Mouse (Mus musculus) ES-Bruce4 (cell line): ENCODE data around the gene Adgrl1.

Experiments
- CTCF ChIP-seq: IDR thresholded peaks from one replicate; pipeline ENCODE4 v1.8.1; 2011; ENCODE audit warnings: low read depth, low read length
- EP300 ChIP-seq: IDR thresholded peaks from 2 replicates; pipeline ENCODE4 v1.6.1; 2011; ENCODE audit warnings: low read depth, low read length; ENCODE audit not compliant: insufficient read depth
- POLR2A ChIP-seq: IDR thresholded peaks from one replicate; pipeline ENCODE4 v1.8.1; 2011; ENCODE audit warnings: low read length; ENCODE audit not compliant: insufficient read depth

DNA sequence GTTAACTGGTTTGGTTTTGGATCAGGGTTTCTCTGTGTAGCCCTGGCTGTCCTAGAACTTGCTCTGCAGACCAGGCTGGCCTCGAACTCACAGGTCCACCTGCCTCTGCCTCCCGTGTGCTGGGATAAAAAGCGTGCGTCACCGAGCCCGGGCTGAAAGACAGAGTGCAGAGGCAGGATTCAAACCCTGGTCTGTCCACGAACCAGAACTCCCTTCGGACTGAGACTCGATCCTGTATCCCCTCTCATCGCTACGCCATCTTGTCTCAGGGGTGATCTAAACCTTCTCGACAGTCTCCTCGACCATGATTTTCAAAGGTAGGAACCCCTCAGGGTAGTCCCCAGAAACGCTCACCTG, 54.8 kb downstream of the Adgrl1 start:
- TF ChIP-seq CTCF = no peak
- no peak for TF ChIP-seq POLR2A
- TF ChIP-seq EP300 = no peak
